Mouse (Mus musculus) intestine, embryonic 16.5 days (tissue): ENCODE results near the gene Agl. TPM values are rescaled to one million over a fixed set of nuclear protein-coding genes. Genes with fewer than 3 reads are reported as not detected.

Source experiments
- ATAC-seq: fragments of 200-750 bp; cut with Nextera tagmentation; 2 replicates; pipeline ENCODE4 v1.8.0; 2017; ENCODE audit warnings: moderate TSS enrichment, moderate library complexity
- H3K27ac ChIP-seq: fragments of 300-500 bp; sonication (generic); 2 replicates; pipeline ENCODE4 v1.5.1; 2014; ENCODE audit warnings: mild to moderate bottlenecking, low read length
- H3K27me3 ChIP-seq: fragments of 300-500 bp; sonication (generic); replicated peaks from 2 replicates; pipeline ENCODE4 v1.6.1; 2014; ENCODE audit warnings: low read length, control low read depth, mixed read lengths; ENCODE audit not compliant: control insufficient read depth, insufficient read depth
- H3K36me3 ChIP-seq: fragments of 300-500 bp; sonication (generic); 2 replicates; pipeline ENCODE4 v1.6.1; 2014; ENCODE audit warnings: low read length, control low read depth; ENCODE audit not compliant: control insufficient read depth, insufficient read depth
- H3K4me1 ChIP-seq: fragments of 300-500 bp; sonication (generic); 2 replicates; pipeline ENCODE4 v1.6.1; 2014; ENCODE audit warnings: low read length, control low read depth, mixed read lengths; ENCODE audit not compliant: control insufficient read depth, insufficient read depth
- H3K4me2 ChIP-seq: fragments of 300-500 bp; sonication (generic); 2 replicates; pipeline ENCODE4 v1.6.1; 2014; ENCODE audit warnings: low read depth, low read length, control low read depth
- H3K4me3 ChIP-seq: fragments of 300-500 bp; sonication (generic); 2 replicates; pipeline ENCODE4 v1.5.1; 2014; ENCODE audit warnings: mild to moderate bottlenecking, low read length
- H3K9ac ChIP-seq: fragments of 300-500 bp; sonication (generic); 2 replicates; pipeline ENCODE4 v1.6.1; 2014; ENCODE audit warnings: low read depth, low read length
- H3K9me3 ChIP-seq: fragments of 300-500 bp; sonication (generic); 2 replicates; pipeline ENCODE4 v1.6.1; 2016; ENCODE audit warnings: low read length, control low read depth; ENCODE audit not compliant: control insufficient read depth
- WGBS: fragments of 180-500 bp; shearing (Covaris S2); extraction: QIAGEN DNeasy Blood & Tissue Kit; methylation state at CpG from one replicate; pipeline ENCODE4 v1.1.7; 2014; 5-methylcytosine and 5-hydroxymethylcytosine counted together
- polyA plus RNA-seq: library from polyadenylated mRNA; unstranded; fragments of >200 nt; fragmentation: Nextera tagmentation; extraction: Ambion mirVana; gene quantifications from 2 replicates; pipeline ENCODE4 v1.2.1, GENCODE M21; 2015

Agl gene
- polyA plus RNA-seq, 1 experiment from 2014 or later: 10.3 TPM

- Histone ChIP-seq H3K4me1 (no peaks in the 10 kb centered on the region), H3K9me3 (no peaks in the 10 kb centered on the region), H3K4me2 (no peak overlapping the region), H3K27me3 (no peaks in the 10 kb centered on the region), H3K36me3 (no peaks in the 10 kb centered on the region), H3K9ac (no peak overlapping the region), H3K4me3 (no peak overlapping the region), H3K27ac (no peak overlapping the region)
- 53% methylated on average over 5 of the region's 5 CpGs for WGBS
- no peak for ATAC-seq
Observed at GRCm38 (mm10) chr3:116740106-116740505, 67.9 kb downstream of the Agl start.

- Histone ChIP-seq H3K9me3 (no peaks in the 10 kb centered on the region), H3K36me3 (no peaks in the 10 kb centered on the region), H3K4me2 (no peak overlapping the region), H3K4me1 (no peaks in the 10 kb centered on the region), H3K4me3 (no peak overlapping the region), H3K27me3 (no peaks in the 10 kb centered on the region), H3K27ac (no peak overlapping the region), H3K9ac (no peak overlapping the region)
- 77% methylated on average over 8 of the region's 8 CpGs for WGBS
- ATAC-seq: no peak
Observed at GRCm38 (mm10) chr3:116737326-116737731, 70.6 kb downstream of the Agl start.

- no peak for ATAC-seq
- no peak overlapping the region for H3K27ac ChIP-seq
- no peaks in the 10 kb centered on the region for H3K27me3 ChIP-seq
- H3K36me3 ChIP-seq: no peaks in the 10 kb centered on the region
- WGBS: 81% methylated on average over 2 of the region's 2 CpGs
- H3K4me2 ChIP-seq: no peak overlapping the region
- no peaks in the 10 kb centered on the region for H3K9me3 ChIP-seq
- 0 out of 2 replicates have a peak, but pooled peaks cover 3% of the 10 kb centered on the region for H3K4me1 ChIP-seq
- H3K4me3 ChIP-seq: no peak overlapping the region
- no peak overlapping the region for H3K9ac ChIP-seq
Observed at GRCm38 (mm10) chr3:116729483-116730174, 78.3 kb downstream of the Agl start.

- peaks cover 6% of the 10 kb centered on the region for H3K4me1 ChIP-seq
- WGBS: 34% methylated on average over 9 of the region's 9 CpGs
- H3K27me3 ChIP-seq: no peaks in the 10 kb centered on the region
- H3K4me3 ChIP-seq: no peak overlapping the region
- peak; percentile 81 for ATAC-seq
- no peaks in the 10 kb centered on the region for H3K9me3 ChIP-seq
- no peak overlapping the region for H3K4me2 ChIP-seq
- H3K27ac ChIP-seq: peak overlapping the region; percentile 11; the same call in 1 of the 2 replicates
- H3K36me3 ChIP-seq: no peaks in the 10 kb centered on the region
- H3K9ac ChIP-seq: no peak overlapping the region
Observed at GRCm38 (mm10) chr3:116726807-116727206, 81.2 kb downstream of the Agl start.

GRCm38 (mm10) chr3:116723496-116724481 lies 84.2 kb downstream of the Agl start:
- no peaks in the 10 kb centered on the region for H3K9me3 ChIP-seq
- no peak overlapping the region for H3K27ac ChIP-seq
- 62% methylated on average over 10 of the region's 10 CpGs for WGBS
- peaks cover 6% of the 10 kb centered on the region for H3K4me1 ChIP-seq
- no peak overlapping the region for H3K9ac ChIP-seq
- H3K27me3 ChIP-seq: no peaks in the 10 kb centered on the region
- H3K4me3 ChIP-seq: no peak overlapping the region
- H3K4me2 ChIP-seq: no peak overlapping the region
- peak; percentile 50; the same call in 1 of the 2 replicates for ATAC-seq
- H3K36me3 ChIP-seq: no peaks in the 10 kb centered on the region

- Histone ChIP-seq H3K9me3 (no peaks in the 10 kb centered on the region), H3K27me3 (no peaks in the 10 kb centered on the region), H3K9ac (no peak overlapping the region), H3K36me3 (no peaks in the 10 kb centered on the region), H3K4me2 (no peak overlapping the region), H3K4me3 (no peak overlapping the region), H3K4me1 (peaks cover 6% of the 10 kb centered on the region), H3K27ac (no peak overlapping the region)
- 68% methylated on average over 4 of the region's 4 CpGs for WGBS
- no peak for ATAC-seq
Observed at GRCm38 (mm10) chr3:116722980-116723379, 85.0 kb downstream of the Agl start.

- Histone ChIP-seq H3K4me3 (no peak overlapping the region), H3K27ac (no peak overlapping the region), H3K4me2 (no peak overlapping the region), H3K9me3 (no peaks in the 10 kb centered on the region), H3K4me1 (peaks cover 2% of the 10 kb centered on the region), H3K27me3 (no peaks in the 10 kb centered on the region), H3K36me3 (no peaks in the 10 kb centered on the region), H3K9ac (no peak overlapping the region)
- no peak for ATAC-seq
- WGBS: 63% methylated on average over 3 of the region's 3 CpGs
Observed at GRCm38 (mm10) chr3:116718951-116719350, 89.0 kb downstream of the Agl start.

- no peaks in the 10 kb centered on the region for H3K9me3 ChIP-seq
- peak overlapping the region; percentile 95 for H3K4me3 ChIP-seq
- ATAC-seq: no peak
- H3K27ac ChIP-seq: no peak overlapping the region
- H3K4me1 ChIP-seq: peaks cover 12% of the 10 kb centered on the region
- H3K4me2 ChIP-seq: peak overlapping the region; percentile 84
- no peaks in the 10 kb centered on the region for H3K27me3 ChIP-seq
- 32% methylated on average over 5 of the region's 5 CpGs for WGBS
- peak overlapping the region; percentile 97 for H3K9ac ChIP-seq
- no peaks in the 10 kb centered on the region for H3K36me3 ChIP-seq
Observed at GRCm38 (mm10) chr3:116713031-116713430, 94.9 kb downstream of the Agl start.

- Histone ChIP-seq H3K4me3 (peak within 1 kb of the TSS; percentile 95), H3K4me1 (peaks cover 12% of the 10 kb centered on the region), H3K9me3 (no peaks in the 10 kb centered on the region), H3K9ac (peak within 1 kb of the TSS; percentile 97), H3K4me2 (peak within 1 kb of the TSS; percentile 84), H3K27ac (peak within 1 kb of the TSS; percentile 90), H3K27me3 (no peaks in the 10 kb centered on the region), H3K36me3 (no peaks in the 10 kb centered on the region)
- ATAC-seq: peak; percentile 58
- 2% methylated on average over 8 of the region's 8 CpGs for whole genome bisulfite sequencing
Observed at GRCm38 (mm10) chr3:116712436-116712881, 95.5 kb downstream of the Agl start, which contains the start of gene Slc35a3. Gene Slc35a3, minus strand, starts transcription at chr3:116712831.
